Mouse (Mus musculus) heart, adult 9 months (tissue): ENCODE results near the gene Filip1.

Experiments
- DNase-seq, 2 experiments: peaks; one replicate each; pipeline ENCODE4 v3.0.0; 2022; ENCODE audit warnings: low spot score in 2 of 2

The Filip1 gene

DNA sequence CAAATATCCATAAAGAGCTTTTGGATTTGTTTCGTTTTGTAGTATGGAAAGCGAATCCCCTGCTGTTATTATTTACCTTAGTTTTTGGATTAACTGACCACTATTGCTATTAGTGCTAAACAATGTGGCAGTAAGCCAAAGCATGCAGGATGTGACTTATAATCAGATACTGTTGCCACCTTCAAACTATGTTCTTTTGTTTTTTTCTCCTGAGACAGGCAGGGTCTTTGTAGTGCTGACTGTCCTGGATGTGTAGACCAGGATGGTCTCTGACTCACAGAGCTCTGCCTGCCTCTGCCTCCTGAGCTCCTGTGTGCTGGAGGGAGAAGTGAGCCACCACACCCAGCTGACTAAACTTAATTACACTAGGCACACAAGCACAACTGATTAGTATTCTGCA is 33.4 kb downstream of the Filip1 start:
- no peak for DNase-seq

DNA sequence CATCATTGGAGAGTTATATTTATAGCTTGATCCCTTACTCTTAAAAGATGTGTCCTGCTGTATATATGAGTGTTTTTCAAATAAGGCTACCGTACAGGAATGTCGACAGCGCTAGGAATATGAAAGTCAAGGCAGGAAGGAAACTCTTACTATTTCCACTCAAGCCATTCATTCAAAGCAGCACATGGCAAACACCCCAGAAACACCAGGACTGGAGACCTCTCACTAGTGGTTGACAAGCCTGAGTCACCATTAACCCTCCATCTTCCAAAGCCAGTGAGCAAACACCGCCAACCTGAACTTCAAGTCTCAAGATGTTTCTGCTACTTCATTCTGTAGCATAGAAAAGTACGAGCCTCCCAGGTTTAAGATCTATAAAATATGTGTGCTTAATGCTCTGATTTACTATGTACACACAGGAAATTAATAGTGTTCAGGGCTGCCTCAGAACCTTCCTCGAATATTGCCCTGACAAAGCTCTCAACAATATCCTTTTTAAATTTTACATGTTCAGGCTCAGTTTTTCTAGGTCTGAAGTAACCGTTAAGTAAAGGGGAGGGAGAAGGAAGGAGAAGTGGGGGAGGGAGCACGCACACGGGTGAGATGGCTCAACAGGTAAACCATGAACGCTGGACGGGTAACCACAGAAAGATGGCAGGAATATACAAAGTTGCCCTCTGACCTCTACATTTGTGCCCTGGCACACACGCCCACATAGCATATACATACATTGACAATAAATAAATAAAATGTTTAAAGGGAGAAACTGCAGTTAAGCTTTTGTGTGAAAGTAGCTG is 34.2 kb downstream of the Filip1 start:
- DNase-seq, result peak in 1 of 2 experiments; percentile 53

DNA sequence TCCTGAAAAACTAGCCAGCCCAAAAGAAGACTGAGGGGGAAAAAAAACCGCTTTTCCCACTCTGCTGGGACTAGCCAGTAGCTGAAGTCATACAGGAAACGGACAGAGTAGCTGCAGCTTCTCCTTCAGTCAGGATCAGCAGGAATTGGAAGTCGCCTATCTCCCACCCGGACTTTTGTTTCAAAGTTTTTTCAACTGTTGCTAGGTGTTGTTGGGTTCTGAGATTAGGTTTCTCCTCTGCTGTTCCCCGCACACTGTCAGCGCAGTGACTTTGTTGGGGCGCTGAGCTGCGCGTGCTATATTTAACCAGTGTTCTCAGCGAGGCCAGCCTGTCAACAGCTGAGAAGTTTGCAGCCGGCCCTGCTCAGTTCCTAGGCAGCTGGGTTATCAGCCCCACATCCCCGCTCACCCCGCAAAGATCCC is 35.1 kb downstream of the Filip1 start:
- DNase-seq, result peak; percentile 81 to 88

DNA sequence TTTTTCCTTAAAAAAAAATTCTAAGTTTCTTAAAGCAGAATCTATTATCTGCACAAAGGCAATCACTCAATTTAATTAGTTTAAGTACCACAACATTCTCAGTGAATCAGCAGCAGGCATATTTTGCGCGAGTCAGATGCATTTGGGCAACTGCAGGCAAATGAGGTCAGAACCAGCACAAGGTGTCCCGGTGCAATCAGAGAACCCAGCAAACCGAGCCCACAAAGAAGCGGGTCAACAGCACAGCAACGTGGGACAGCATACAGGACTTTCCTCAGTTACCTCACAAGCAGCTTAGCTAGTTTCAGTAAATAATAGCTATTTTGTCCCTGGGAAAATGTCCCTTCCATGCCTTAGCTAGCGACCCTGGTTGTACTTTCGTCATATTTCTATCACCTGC is 35.9 kb downstream of the Filip1 start:
- peak in 1 of 2 experiments; percentile 57 for DNase-seq

GRCm38 (mm10) chr9:79975121-79975520 is 37.5 kb downstream of the Filip1 start:
- DNase-seq, result no peak

DNA sequence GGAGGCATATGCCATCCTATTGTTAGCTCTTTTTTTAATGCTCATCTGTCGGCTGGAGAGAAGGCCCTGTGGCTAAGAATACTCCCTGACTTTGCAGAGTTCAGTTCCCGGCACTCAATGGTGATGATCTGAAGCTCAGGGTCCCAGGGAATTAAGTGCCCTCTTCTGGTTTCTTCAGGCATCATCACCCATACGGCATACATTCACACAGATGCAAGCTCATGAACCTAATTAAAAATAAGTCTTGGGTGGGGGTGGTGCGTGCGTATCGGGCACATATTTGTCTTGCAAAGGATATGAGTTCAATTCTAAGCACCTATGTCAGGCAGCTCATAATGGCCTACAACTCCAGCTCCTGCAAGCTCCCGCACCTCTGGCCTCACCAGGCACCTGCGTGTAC is 39.1 kb downstream of the Filip1 start:
- DNase-seq, result no peak

DNA sequence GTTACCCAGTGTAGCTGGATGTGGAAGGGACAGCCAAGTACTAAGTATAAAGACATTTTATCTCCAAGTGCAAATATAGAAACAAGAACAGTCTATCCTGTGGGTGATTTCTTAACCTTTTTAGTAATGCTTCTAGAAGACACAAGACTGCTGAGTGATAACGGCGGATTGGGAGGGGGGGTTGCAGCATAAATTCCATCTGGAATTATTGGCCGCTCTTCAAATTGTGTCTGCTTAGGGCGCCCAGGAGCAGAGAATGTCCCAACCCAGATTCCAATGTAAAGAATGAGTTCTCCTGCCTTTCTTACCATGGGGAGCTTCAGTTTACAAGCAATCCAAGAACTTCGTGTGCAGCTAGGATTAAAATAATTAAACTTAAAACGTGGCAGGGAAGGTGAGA is 39.9 kb downstream of the Filip1 start:
- DNase-seq, result no peak

- no peak for DNase-seq
These were observed 41.0 kb downstream of the Filip1 start for GRCm38 (mm10) chr9:79971619-79972018.

GRCm38 (mm10) chr9:79970659-79971118 is 42.0 kb downstream of the Filip1 start:
- peak; percentile 58 to 68 for DNase-seq

DNA sequence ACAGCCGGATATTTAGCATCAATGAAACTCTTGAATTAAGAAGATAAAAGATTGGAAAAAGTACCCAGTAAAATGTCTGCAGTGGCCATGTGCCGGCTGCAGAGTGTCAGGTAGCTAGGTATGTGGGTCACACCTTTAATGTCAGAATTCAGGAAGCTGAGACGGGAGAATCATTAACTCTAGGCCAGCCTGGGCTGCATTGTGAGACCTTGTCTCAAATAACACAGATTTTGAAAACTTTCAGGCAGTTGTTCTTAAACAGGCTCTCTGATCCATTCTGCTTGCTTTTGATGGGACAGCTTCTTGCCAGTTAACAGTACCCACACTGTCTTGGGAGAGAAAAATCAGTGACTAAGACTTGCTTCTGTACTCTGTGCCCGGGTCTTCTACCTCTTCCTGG is 43.1 kb downstream of the Filip1 start:
- no peak for DNase-seq

DNA sequence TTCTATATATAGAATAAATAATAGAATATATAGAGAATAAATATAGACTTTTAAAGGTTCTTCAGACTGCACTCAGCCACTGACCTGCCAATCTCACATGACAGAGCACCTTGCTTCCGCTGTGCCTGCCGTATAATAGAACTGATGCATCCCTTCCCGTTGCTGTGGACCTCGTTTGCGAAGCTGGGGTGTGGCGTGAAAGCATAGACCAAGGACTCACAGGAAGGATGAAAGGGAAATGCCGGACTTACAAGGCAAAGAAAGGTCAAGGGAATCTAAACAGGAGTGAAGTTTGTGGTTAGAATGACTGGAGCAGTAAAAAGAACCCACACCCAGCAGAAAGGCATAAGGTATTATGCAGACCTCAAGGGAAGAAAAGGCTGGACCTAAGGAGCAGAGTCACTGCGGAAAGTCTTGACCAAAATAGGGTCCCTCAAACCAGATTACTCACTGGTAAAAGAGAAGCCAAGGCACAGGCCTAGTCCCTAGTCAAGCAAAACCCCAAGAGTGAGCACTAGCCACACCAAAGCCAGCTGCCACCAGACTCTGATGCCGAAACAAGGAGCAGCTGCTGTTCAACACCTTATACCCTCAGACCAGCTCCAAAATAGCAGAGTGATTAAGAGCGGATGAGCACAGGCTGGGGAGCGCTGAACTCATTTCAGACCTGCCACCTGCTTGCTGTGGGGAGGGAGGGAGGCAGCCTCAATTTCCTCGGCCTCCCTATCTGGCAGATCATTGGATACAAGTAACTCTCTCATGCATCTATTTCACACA is 45.8 kb downstream of the Filip1 start:
- no peak for DNase-seq

GRCm38 (mm10) chr9:79965600-79966392 is 46.9 kb downstream of the Filip1 start:
- DNase-seq, result peak; percentile 73 to 81

- no peak for DNase-seq
These were observed 47.6 kb downstream of the Filip1 start for GRCm38 (mm10) chr9:79965003-79965402.

GRCm38 (mm10) chr9:79961630-79962285 is 50.9 kb downstream of the Filip1 start:
- DNase-seq, result peak; percentile 85 to 90

DNA sequence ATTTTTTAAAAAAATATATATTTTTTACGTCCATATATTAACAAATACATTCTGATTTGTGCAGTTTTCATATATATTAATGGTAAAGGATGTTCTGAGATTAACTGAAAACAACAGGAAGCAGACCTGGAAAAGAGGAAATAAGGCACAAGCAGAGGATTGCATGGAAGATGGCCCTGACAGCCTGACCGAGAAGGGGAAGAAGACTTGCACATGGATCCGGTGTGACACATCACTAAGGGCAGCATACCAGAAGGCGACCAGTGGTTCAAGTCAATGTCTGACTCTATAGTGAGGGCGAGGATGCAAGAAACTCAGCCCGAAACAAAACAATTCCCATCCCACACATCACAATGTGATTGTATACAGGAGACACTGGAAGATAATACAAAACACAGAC is 52.2 kb downstream of the Filip1 start:
- DNase-seq, result no peak

DNA sequence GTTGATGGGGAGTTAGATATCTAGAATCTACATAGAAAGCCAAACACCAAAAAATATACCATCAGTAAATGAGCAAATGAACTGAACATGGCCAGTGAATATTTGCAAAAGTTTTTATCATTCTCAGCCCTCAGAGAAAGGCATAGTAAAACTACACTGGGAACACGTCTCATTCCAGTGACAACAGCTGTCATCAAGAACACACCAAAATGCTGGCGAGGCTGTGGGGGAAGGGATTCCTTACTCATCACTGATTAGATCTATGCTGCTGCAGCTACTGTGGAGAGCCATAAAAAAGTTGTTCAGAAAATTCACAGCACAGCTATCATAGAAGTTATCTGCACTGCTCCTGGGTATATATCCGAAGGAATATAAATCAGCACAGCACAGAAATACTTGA is 54.3 kb downstream of the Filip1 start:
- no peak for DNase-seq

DNA sequence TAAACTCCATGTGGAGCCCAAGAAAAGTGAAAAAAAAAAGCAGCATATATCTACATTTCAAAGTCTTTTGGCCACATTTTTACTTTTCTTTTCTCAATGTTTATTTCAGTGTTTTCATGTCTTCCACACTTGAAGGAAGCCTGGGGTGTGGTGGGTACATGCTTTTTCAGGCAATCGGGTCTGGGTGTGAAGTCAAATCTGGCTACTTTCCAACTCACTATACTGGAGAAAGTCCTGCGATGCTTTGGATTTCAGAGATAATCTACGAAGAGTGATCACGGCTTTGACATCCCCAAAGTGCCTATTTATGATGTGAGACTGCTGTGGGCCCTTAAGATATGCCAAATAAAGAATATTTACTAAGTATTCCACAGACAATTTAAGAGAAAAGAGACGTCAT is 57.7 kb downstream of the Filip1 start:
- no peak for DNase-seq

- DNase-seq, result peak; percentile 58 to 65
These were observed 60.7 kb downstream of the Filip1 start for GRCm38 (mm10) chr9:79951984-79952383.

GRCm38 (mm10) chr9:79951339-79951738 is 61.3 kb downstream of the Filip1 start:
- no peak for DNase-seq

- DNase-seq, result no peak
These were observed 62.0 kb downstream of the Filip1 start for GRCm38 (mm10) chr9:79950666-79951065.

GRCm38 (mm10) chr9:79950038-79950437 is 62.6 kb downstream of the Filip1 start:
- peak in 1 of 2 experiments; percentile 45 for DNase-seq

- DNase-seq, result no peak
These were observed 64.3 kb downstream of the Filip1 start for GRCm38 (mm10) chr9:79948376-79948775.
